Mouse (Mus musculus) adrenal gland, postnatal 36 days (tissue): ENCODE results near the gene Pigq. TPM values are rescaled to one million over a fixed set of nuclear protein-coding genes. Genes with fewer than 3 reads are reported as not detected.

Experiments used
- DNase-seq, 2 experiments: peaks; one replicate each; pipeline ENCODE4 v3.0.0; 2021; ENCODE audit warnings: mixed read lengths in 1 of 2
- long read RNA-seq, 2 experiments: library from polyadenylated mRNA; stranded (forward); transcript quantifications; one replicate each; pipeline ENCODE4 v2.0.0; 2021; ENCODE audit warnings: borderline sequencing depth in 2 of 2
- total RNA-seq, 2 experiments: library from RNA; stranded (reverse); gene quantifications; 2 replicates each; pipeline ENCODE4 v1.2.3; 2021

Pigq gene
- 100 to 1,000 TPM in 1 of 2 experiments, 10 to 100 TPM in 1; 96.8 to 117 TPM for total RNA-seq
- long read RNA-seq, experiment 1, transcript Pigq-201 (11 exons, 3,173 nt): major isoform, 13 of 35 reads
- long read RNA-seq, experiment 1, partial matches to known transcripts: 5 of 35 reads
- long read RNA-seq, experiment 1, other reads (novel, unspliced or antisense): 16 of 35 reads
- long read RNA-seq, experiment 2, transcript Pigq-201 (11 exons, 3,173 nt): major isoform, 40 of 50 reads
- long read RNA-seq, experiment 2, partial matches to known transcripts: 3 of 50 reads
- long read RNA-seq, experiment 2, other reads (novel, unspliced or antisense): 5 of 50 reads

DNA sequence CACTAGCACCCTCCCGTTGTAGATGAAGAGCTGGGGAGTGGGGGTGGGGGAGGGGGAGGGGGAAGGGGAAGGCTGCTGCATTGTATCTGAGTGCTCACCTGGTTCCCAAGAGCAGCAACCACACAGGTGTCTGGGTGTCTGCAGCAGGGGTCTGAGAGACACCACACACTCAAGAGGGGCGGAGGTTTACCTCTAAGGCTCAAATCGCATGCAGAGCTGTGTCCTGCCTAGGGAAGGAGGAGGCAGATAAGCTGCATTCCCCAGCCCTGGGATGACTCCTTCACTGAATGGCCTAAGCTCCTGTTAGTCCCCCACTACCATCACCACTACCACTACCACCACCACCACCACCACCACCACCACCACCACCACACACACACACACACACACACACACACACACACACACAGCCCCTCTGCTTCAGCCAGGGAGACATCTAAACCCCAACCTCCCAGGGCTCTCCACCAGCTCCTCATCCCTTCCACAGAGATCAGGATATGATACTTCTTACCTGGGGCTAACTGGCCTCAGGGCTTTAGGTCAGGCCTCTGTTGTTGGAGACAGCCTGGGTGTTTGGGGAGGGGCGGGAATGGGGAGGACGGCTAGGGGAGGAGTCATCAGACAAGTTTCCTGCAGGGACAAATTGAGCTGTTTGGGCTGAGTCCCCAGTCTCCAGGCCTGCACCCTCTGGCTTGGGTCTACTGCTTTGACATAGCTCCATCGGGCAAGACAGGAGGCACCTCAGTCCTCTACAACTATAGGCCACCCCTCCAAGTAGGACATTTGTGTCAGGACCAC is at the start of gene Pigq, which contains the start of gene Nhlrc4:
Gene Pigq, minus strand, starts transcription at position 571 of the 798 bp plus-strand sequence.
Gene Nhlrc4, minus strand, starts transcription at position 596 of the 798 bp plus-strand sequence.
- DNase-seq: no peak

GRCm38 (mm10) chr17:25993489-25993888 is 48.8 kb upstream of the Pigq start:
- no peak for DNase-seq

DNA sequence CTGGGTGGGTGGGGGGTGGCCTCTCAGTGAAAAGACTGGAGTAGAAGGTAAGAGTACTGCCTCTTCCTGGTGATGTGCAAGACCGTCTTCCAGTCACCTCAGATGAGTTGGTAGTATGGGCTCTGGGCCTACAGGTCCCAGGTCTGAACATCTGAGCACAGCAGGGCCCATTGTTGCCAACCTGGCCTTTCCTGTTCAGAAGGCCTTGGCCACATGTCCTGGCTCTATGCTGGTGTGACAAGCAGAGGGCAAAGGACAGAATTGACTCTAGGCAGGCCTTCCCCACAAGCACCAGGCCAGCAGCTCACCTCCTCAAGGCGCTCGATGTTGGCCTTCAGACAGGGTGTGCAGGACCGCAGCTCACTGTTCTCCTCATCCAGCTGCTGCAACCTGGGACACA is 47.5 kb upstream of the Pigq start:
- no peak for DNase-seq

DNA sequence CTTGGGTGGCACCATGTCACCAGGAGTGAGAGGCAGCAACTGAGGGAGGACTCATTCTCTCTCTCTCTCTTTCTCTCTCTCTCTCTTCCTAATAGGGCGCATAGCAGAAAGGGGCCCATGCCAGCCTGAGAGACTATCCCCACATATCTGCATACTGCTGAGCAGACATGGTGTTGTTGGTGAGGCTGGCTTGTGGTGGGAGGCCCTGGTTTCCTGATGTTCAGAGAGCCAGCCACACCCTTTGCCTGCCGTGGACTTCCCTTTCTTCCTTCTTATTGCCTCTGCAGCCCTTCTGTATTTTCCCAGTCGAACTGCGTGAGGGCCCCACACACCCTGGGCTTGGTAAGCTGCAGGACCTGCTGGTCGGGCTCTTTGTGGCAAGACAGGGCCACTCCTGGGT is 45.6 kb upstream of the Pigq start:
- no peak for DNase-seq

DNA sequence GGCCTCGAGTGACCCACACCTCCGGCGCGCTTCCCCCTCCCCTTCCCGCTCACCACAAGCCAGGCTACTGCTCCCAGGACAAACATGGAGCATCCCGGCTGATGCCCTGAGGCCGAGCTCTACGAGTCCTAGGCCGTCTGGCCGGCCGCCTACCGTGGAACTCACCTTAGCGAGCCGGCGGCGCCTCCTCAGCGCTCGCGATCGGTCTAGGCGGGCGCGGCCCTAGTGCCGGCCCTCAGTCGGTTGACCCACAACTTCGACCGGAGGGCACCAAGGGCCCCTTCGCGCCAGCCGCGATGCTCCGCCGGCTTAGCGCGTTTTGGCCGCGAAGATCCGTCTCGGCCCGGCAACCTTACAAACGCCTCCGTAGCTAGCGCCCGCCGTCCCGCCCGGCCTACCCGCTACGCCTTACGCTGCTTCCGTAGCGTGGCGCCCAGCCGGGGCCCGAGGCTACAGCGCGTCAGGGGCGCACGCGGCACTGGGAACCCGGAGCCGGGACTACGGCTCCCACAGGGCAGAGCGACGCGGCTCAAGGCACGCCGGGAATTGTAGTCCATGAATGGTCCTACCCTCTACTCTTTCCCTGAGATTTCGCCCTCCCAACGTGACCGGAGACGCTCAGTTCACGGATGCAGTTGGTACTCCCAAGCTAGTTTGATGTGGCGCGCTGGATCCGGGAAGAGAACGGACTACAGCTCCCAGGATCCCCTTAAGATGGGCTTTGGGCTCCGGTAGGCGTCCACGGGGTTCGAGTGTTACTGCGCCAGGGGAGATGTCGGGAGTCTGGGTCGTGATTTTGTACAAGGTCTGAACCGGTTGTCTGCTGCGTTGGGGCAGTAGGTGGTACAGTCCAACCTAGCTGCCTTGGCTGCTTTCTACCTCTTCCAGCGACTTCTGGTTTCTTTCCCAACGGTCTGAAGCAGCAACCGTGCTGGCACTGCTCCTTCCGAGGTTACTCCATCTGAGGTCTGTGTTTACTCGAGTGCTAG is 40.9 kb upstream of the Pigq start, which contains the start of gene Capn15:
Gene Capn15, minus strand, starts transcription at position 491 of the 989 bp plus-strand sequence.
- DNase-seq: peak; percentile 95 to 96

DNA sequence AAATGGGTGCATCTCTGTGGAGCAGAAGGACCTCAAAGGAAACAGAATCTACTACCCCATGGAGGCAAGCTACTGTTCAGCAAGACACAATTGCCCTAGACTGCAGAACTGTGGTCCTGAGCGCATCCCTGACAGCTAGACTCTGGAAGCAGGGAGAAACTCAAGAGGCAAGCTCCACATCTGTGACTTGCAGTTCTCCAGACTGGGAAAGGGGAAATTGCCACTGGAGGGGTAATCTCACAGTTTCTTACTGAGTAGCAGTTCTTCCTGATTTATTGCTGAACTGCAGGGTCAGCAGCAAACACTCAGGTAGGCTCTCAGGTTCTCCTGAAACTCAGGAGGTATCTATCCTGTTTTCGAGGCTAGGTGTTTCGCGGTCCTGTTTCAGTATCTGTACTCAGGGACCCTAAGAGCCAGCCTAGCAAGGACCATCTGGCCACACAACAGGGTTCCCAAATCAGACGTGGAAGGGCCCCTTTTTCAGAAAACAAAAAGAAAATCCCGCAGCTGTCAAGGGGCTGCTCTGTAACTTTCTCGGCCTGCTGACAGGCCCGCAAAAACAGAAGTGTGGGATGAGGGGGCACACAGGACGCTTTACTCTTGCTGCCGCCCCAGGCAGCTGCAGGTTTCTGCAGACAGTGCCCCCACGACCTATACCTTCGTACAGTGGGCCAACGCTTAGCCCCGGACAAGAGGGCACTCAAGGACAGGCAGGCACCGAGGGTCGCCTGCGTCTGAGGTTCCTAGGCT is 40.0 kb upstream of the Pigq start:
- DNase-seq: no peak

DNA sequence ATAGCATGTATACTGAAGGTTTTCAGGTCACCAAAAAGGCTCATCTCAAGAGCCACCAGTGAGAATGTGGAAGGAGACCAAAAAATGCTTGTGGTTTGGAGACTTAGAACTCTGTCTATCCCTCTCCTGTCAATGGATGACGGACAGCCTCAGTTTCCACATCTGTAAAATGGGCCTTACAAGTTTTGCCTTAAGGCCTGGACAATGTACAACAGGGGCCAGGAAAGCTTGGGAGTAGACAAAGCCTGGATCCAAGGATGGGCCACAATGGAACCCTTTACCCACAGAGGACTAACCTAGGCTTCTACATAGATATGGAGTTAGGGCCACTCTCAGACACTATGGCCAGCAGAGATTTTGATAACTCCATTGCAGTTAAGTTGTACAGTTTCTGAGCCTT is 39.3 kb upstream of the Pigq start:
- no peak for DNase-seq

- DNase-seq: no peak
Observed at GRCm38 (mm10) chr17:25982913-25983312, 38.2 kb upstream of the Pigq start.

DNA sequence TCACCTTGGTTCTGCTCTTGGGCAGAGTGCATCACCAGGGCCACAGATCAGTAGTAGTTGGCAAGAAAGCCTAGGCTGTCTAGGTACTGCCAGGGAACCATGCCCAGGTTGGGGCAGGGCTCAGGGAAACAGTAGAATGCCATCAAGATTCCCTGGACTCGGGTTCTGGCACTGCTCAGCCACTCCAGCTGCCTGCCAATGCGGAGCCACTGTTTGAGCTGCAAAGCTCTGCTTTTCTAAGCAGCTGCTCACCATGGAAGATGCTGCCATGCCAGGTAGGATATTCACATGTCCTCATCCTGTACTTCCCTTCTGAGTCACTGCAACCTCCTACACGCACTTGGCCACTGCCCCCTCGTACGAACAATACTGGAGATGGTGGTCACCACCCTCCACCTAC is 36.1 kb upstream of the Pigq start:
- peak in 1 of 2 experiments; percentile 42 for DNase-seq

DNA sequence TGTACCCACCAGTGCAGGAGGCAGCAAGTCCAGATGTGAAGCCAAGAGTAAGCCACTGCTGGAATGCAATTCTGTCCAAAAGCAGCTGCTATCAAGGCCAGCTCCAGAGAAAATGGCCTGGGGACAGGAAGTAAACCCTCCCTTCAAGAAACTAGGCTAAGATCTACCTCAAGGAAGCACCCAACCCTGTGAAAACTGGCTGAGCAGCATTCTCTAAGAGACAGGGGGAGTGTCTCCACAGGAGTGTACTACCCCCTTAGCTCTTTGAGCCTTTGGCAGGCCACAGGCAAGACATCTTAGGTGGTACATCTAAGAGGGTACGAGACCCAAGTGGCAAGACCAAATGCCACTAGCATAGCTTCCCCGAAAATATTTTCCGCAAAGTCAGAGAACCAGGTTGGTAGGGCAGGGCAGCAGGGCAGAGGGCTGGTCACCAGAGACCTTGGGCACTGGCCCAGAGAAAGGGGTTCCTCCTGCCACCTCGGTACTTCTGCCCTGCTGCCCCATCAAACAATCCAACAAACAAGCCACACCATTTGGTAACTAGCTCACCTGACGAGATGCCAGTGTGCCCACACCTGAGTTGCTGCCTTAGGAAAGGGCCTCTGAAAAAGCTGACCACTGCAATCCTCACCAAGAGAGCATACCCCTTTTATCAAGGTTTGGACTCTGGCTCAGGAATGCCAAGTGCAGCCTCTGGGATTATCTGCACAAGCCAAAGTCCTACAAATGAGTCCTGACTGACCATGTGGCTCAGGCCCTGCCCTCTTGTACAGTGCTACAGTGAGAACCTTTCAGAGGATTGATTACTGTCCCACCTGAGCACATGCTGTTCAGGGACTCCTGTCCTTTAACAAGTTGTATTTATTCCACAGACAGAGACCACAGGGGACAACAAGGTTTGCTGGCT is 35.3 kb upstream of the Pigq start:
- no peak for DNase-seq

DNA sequence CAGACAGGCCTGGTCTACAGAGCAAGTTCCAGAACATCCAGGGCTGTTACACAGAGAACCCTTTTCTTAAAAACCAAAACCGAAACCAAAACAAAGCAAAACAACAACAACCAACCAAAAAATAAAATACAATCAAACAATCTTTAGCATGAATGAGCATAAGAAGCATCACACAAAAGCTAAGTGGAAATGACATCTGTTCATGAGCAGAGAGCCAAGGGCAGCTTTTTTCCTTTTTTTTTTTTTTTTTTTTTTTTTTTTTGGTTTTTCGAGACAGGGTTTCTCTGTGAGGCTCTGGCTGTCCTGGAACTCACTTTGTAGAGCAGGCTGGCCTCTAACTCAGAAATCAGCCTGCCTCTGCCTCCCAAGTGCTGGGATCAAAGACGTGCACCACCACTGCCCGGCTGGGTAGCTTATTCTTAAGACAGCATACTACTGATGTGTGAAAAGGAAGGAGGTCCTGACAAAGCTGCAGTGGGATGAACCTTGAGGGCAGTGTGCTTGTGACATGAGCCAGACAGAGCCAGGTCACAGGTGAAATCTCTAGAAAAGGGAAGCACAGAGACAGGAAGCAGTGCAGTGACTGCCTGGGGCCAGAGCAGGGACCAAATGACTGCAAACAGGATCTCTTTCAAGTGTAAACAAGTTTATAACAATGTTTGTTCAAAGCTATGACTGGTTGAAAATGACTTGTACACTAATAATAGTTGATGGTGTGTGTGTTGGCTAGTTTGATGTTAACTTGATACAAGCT is 26.4 kb upstream of the Pigq start:
- DNase-seq: no peak

DNA sequence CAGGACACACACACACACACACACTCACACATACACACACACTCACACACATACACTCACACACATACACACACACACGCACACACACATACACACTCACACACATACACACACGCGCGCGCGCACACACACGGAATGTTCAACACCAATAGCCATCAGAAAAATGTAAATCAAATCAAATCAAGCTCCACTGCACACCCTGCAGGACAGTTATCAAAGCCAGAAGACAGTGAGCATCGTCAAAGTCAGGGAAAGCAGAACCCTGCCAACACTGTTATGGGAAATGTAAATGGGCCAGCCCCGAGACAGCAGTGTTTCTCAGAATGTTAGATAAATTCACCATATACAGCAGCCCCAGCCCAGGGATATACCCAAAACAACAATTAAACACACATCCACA is 25.7 kb upstream of the Pigq start:
- DNase-seq: no peak

DNA sequence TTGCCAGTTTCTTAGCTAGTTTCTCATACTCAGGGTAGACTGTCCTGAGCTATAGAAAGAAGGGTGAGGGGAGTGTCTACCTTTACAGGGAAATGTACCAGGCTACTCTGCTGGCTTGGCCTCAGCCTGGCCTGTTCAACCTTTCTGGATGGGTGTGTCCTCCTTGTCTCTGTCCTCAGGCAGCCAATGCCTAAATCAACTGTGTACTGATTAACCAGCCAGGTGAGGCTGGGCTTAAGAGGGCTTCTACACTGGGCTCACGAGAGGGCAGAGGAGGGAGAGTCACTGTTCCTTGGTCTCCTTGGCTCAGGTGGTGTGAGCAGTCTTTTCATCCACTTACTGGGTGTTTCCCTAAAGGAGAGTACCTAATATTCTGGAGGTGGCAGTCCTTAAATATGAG is 23.4 kb upstream of the Pigq start:
- DNase-seq: no peak

- peak in 1 of 2 experiments; percentile 19 for DNase-seq
Observed at GRCm38 (mm10) chr17:25967652-25968051, 22.9 kb upstream of the Pigq start.

- no peak for DNase-seq
Observed at GRCm38 (mm10) chr17:25964271-25964670, 19.5 kb upstream of the Pigq start.

DNA sequence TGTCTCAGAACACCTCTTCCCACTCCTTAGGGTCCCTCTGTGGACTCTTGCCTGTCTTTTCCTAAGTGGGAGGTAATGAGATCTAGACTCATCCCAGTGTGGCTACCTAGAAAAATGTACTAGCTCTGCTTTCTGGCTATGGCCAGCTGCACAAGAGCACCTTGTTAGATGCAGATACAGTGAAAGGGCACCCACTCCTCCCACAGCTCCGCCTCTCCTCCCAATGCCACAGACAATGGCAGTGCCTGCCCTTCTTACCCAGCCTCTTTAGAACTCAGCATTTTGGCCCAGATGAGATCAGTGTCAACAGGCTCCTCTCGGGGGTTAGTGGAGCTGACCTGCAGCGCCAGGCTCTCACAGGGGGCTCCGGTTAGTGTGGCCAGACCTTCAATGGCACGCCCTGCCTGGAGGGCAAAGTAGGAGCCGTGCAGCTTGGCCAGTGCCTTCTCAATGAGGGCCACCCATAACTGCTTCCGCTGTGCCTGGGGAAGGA is 17.7 kb upstream of the Pigq start:
- DNase-seq: no peak

- DNase-seq: no peak
Observed at GRCm38 (mm10) chr17:25961566-25961965, 16.8 kb upstream of the Pigq start.

DNA sequence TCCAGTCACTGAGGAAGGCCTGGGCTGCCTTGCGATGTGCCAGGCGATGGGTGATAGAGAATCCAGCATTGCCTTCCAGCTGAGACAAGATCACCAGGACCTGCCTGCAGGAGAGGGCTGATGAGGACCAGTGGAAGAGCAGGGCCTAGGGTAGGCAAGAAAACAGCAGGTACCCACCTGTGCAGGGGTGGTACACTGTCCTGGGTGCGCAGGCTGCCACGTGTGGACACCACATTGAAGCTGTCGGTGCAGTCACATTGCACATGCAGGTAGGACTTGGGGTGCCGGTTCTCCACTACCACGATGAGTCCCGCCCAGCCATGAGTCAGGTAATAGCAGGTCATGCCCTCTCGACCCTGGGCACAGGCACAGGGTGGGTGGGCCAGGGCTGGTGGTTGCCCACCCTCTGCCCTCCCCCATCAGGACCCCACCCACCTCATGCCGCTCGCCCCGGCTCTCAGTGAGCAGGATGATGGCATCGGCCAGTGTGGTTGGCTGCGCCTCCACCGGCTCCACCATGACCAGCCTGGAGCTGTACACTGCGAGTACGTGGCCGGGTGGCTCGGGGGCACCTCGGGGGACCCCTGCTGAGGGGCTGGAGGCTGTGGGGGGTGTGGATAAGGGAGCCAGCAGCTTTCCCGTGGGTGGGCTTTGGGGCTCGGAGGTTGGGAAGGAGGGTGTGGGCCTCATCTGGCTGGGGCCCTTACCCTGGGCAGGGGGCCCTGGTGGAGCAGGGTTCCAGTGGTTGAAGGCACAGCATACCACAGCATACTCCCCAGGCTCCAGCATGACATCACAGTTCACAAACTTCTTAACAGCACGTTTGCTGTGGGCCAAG is 15.1 kb upstream of the Pigq start:
- no peak for DNase-seq
